Mouse (Mus musculus) forebrain, postnatal 0 days (tissue): ENCODE data around the gene Hist1h2ap. TPM values are rescaled to one million over a fixed set of nuclear protein-coding genes. Genes with fewer than 3 reads are reported as not detected.
"Not testable (repeated sequence)": the region's sequence is repeated elsewhere in the genome, so short reads cannot be mapped to it uniquely, and the experiment has no call there.

Experiments
- ATAC-seq: fragments of 200-750 bp; cut with Nextera tagmentation; 2 replicates; pipeline ENCODE4 v1.8.0; 2017; ENCODE audit warnings: mild to moderate bottlenecking, moderate library complexity
- DNase-seq: peaks from one replicate; pipeline ENCODE4 v3.0.0-alpha.2; 2015
- H3K27ac ChIP-seq: fragments of 300-500 bp; sonication (generic); 2 replicates; pipeline ENCODE4 v1.5.1; 2014; ENCODE audit warnings: low read depth, mild to moderate bottlenecking, antibody characterized with exemption, low read length, moderate library complexity, mixed read lengths
- H3K27me3 ChIP-seq: fragments of 300-500 bp; sonication (generic); 2 replicates; pipeline ENCODE4 v1.6.1; 2014; ENCODE audit warnings: mild to moderate bottlenecking, low read length, mixed read lengths; ENCODE audit not compliant: insufficient read depth
- H3K36me3 ChIP-seq: fragments of 300-500 bp; sonication (generic); 2 replicates; pipeline ENCODE4 v1.6.1; 2014; ENCODE audit warnings: mild to moderate bottlenecking, moderate library complexity; ENCODE audit not compliant: insufficient read depth
- H3K4me1 ChIP-seq: fragments of 300-500 bp; sonication (generic); 2 replicates; pipeline ENCODE4 v1.6.1; 2014; ENCODE audit warnings: antibody characterized with exemption; ENCODE audit not compliant: insufficient read depth
- H3K4me2 ChIP-seq: fragments of 300-500 bp; sonication (generic); 2 replicates; pipeline ENCODE4 v1.6.1; 2014; ENCODE audit warnings: low read depth, mild to moderate bottlenecking, moderate library complexity
- H3K4me3 ChIP-seq: fragments of 300-500 bp; sonication (generic); 2 replicates; pipeline ENCODE4 v1.5.1; 2014; ENCODE audit warnings: low read depth, low read length, mixed read lengths
- H3K9ac ChIP-seq: fragments of 300-500 bp; sonication (generic); 2 replicates; pipeline ENCODE4 v1.6.1; 2014; ENCODE audit warnings: mild to moderate bottlenecking
- H3K9me3 ChIP-seq: fragments of 300-500 bp; sonication (generic); 2 replicates; pipeline ENCODE4 v1.6.1; 2016; ENCODE audit warnings: low read length
- CTCF ChIP-seq: sonication (generic); IDR thresholded peaks from 2 replicates; pipeline ENCODE4 v1.5.1; 2016; ENCODE audit warnings: antibody characterized with exemption, control low read depth, low read depth
- WGBS: fragments of 180-500 bp; shearing (Covaris S2); extraction: QIAGEN DNeasy Blood & Tissue Kit; methylation state at CpG from one replicate; pipeline ENCODE4 v1.1.7; 2014; 5-methylcytosine and 5-hydroxymethylcytosine counted together
- polyA plus RNA-seq: library from polyadenylated mRNA; unstranded; fragments of >200 nt; fragmentation: Nextera tagmentation; extraction: Ambion mirVana; gene quantifications from 2 replicates; pipeline ENCODE4 v1.2.1, GENCODE M21; 2015
- total RNA-seq: library from RNA; depleted of rRNA; stranded (reverse); fragments of >200 nt; gene quantifications from 2 replicates; pipeline ENCODE4 v1.2.3, GENCODE M21; 2014; rRNA removed

Hist1h2ap gene
- total RNA-seq (584 and 748 TPM in 2 replicates), polyA plus RNA-seq (655 and 1,288 TPM in 2 replicates)

GRCm38 (mm10) chr13:21833461-21833860 is at the start of gene Hist1h2ap, which contains the start of gene Hist1h2br:
Gene Hist1h2ap (minus strand): TSS chr13:21833507.
Gene Hist1h2br (plus strand): TSS chr13:21833743.
- no CpG with 5 or more reads among the region's 24 CpGs for WGBS
- not testable (repeated sequence) for DNase-seq

GRCm38 (mm10) chr13:21882760-21883405 is 49.6 kb upstream of the Hist1h2ap start:
- Histone ChIP-seq H3K27ac (no peak overlapping the region), H3K36me3 (no peaks in the 10 kb centered on the region), H3K9ac (no peak overlapping the region), H3K4me2 (peak overlapping the region; percentile 39), H3K4me1 (0 out of 2 replicates have a peak, but pooled peaks cover 3% of the 10 kb centered on the region), H3K27me3 (no peaks in the 10 kb centered on the region), H3K9me3 (no peaks in the 10 kb centered on the region), H3K4me3 (peak overlapping the region; percentile 31)
- ATAC-seq (peak; percentile 70; the same call in 1 of the 2 replicates), DNase-seq (peak; percentile 77)
- WGBS: 3% methylated on average over 13 of the region's 13 CpGs
- no peak for TF ChIP-seq CTCF

More at GRCm38 (mm10) chr13:21833461-21833860, at the start of gene Hist1h2ap, which contains the start of gene Hist1h2br:
- not testable (repeated sequence) for H3K27me3 ChIP-seq, H3K36me3 ChIP-seq, H3K4me3 ChIP-seq, H3K4me2 ChIP-seq, H3K9me3 ChIP-seq, H3K27ac ChIP-seq, H3K4me1 ChIP-seq, H3K9ac ChIP-seq
- ATAC-seq: peak; percentile 95

- no peak for ATAC-seq
- WGBS: 3% methylated on average over 27 of the region's 27 CpGs
Measured at GRCm38 (mm10) chr13:21881878-21882669, 48.8 kb upstream of the Hist1h2ap start.

GRCm38 (mm10) chr13:21880735-21881134 is 47.4 kb upstream of the Hist1h2ap start:
- 81% methylated on average over 6 of the region's 6 CpGs for WGBS

More at GRCm38 (mm10) chr13:21881878-21882669, 48.8 kb upstream of the Hist1h2ap start:
- Histone ChIP-seq H3K9me3 (no peaks in the 10 kb centered on the region), H3K36me3 (no peaks in the 10 kb centered on the region), H3K9ac (no peak overlapping the region), H3K27ac (no peak overlapping the region), H3K4me3 (peak overlapping the region; percentile 31), H3K27me3 (no peaks in the 10 kb centered on the region), H3K4me2 (peak overlapping the region; percentile 39), H3K4me1 (0 out of 2 replicates have a peak, but pooled peaks cover 3% of the 10 kb centered on the region)
- TF ChIP-seq CTCF: no peak
- peak; percentile 15 for DNase-seq

GRCm38 (mm10) chr13:21865503-21865902 is 32.2 kb upstream of the Hist1h2ap start:
- H3K4me2 ChIP-seq, H3K4me3 ChIP-seq, H3K9ac ChIP-seq, H3K4me1 ChIP-seq, H3K9me3 ChIP-seq, H3K36me3 ChIP-seq, H3K27ac ChIP-seq, H3K27me3 ChIP-seq, DNase-seq, ATAC-seq: not testable (repeated sequence)
- 80% methylated on average over 3 of the region's 3 CpGs for WGBS

More at GRCm38 (mm10) chr13:21880735-21881134, 47.4 kb upstream of the Hist1h2ap start:
- Histone ChIP-seq H3K27me3 (no peaks in the 10 kb centered on the region), H3K9me3 (no peaks in the 10 kb centered on the region), H3K27ac (no peak overlapping the region), H3K4me1 (0 out of 2 replicates have a peak, but pooled peaks cover 3% of the 10 kb centered on the region), H3K9ac (no peak overlapping the region), H3K4me2 (no peak overlapping the region), H3K4me3 (no peak overlapping the region), H3K36me3 (no peaks in the 10 kb centered on the region)
- no peak for TF ChIP-seq CTCF
- no peak for DNase-seq
- no peak for ATAC-seq

- TF ChIP-seq CTCF: no peak
- Histone ChIP-seq H3K4me2 (no peak overlapping the region), H3K4me1 (no peaks in the 10 kb centered on the region), H3K4me3 (no peak overlapping the region), H3K9me3 (no peaks in the 10 kb centered on the region), H3K27ac (no peak overlapping the region), H3K36me3 (no peaks in the 10 kb centered on the region), H3K9ac (no peak overlapping the region), H3K27me3 (no peaks in the 10 kb centered on the region)
- no peak for ATAC-seq
- 12% methylated on average over 5 of the region's 5 CpGs for WGBS
- DNase-seq: no peak
Measured at GRCm38 (mm10) chr13:21861608-21862007, 28.3 kb upstream of the Hist1h2ap start.
